In the genomic region with DNA sequence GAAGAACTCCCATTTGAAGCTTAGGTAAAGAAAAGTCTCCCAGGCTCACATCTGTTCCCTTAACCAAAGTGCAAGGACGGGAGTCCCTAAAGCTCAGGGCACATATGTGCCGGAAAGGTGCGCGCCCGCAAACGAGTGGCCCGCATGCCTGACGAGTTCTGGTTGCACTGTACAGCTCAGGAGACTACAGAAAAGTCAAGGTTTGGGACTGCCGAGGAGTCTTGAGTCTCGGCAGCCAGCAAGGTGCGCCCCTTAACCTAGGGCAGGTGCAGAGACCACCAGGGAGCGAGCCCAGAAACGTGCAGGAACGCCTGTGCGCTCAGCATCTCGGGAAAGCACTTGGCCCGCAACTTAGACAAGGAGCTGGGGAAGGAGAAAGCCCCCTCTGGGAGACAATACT, we compare ENCODE assay signal across 10 mouse cellular contexts. TPM values are rescaled to one million over a fixed set of nuclear protein-coding genes. Genes with fewer than 3 reads are reported as not detected.
A peak's percentile ranks its signal among the peaks of the same experiment; 100 is the strongest.
DNase-seq lines count a peak whose midpoint lies in the region; ATAC-seq and TF ChIP-seq lines count a peak whose summit lies in the region.
"Had no signal": no experiment of that assay in that cellular context is flagged by ENCODE, and none has a peak within 500 bp of the region (broad histone marks: within the 10 kb centered on the region; RNA-seq: fewer than 3 reads in every experiment).

No protein-coding gene starts in this region.

- TF ChIP-seq CTCF in liver, postnatal 0 days (IDR thresholded peaks at IDR 0.05; ENCODE audit: low read depth) = no peak

- peak; percentile 32 for DNase-seq in forebrain, embryonic 10.5 days (ENCODE audit: extremely low spot score, low spot score)
- no peak for DNase-seq in liver, postnatal 0 days
- DNase-seq in embryonic facial prominence, embryonic 14.5 days (ENCODE audit: low spot score) = no peak
- peak; percentile 20 for DNase-seq in naive thymus-derived CD4-positive, alpha-beta T cell, adult 2 months (ENCODE audit: low read depth)
- no peak for DNase-seq in testis, postnatal 14 days (ENCODE audit: low spot score)
- DNase-seq in thymus, postnatal 0 days (ENCODE audit: low spot score) = no peak

- 4% methylated on average over 17 of the region's 17 CpGs for WGBS in forebrain, embryonic 10.5 days
- WGBS in forebrain, embryonic 15.5 days = 6% methylated on average over 17 of the region's 17 CpGs
- whole genome bisulfite sequencing in liver, embryonic 12.5 days (ENCODE audit: insufficient replicate concordance) = 7% methylated on average over 17 of the region's 17 CpGs
- 8% methylated on average over 17 of the region's 17 CpGs for WGBS in liver, postnatal 0 days (ENCODE audit: insufficient replicate concordance)
- WGBS in embryonic facial prominence, embryonic 14.5 days = 15% methylated on average over 17 of the region's 17 CpGs

- no peak overlapping the region for H3K4me2 ChIP-seq in forebrain, embryonic 15.5 days (replicated peaks)
- H3K4me2 ChIP-seq in liver, embryonic 12.5 days = peak overlapping the region; percentile 53; the same call in 1 of the 2 replicates
- no peak overlapping the region for H3K4me2 ChIP-seq in liver, postnatal 0 days (ENCODE audit: low read depth, low read length)
- peak overlapping the region; percentile 63 for H3K4me2 ChIP-seq in embryonic facial prominence, embryonic 14.5 days (ENCODE audit: low read depth, low read length)

- no peak for TF ChIP-seq EP300 in liver, postnatal 0 days (IDR thresholded peaks at IDR 0.05; ENCODE audit: low read depth)

- H3K9me3 ChIP-seq in forebrain, embryonic 10.5 days = peaks cover 8% of the 10 kb centered on the region
- H3K9me3 ChIP-seq in forebrain, embryonic 15.5 days = no peaks in the 10 kb centered on the region
- peaks cover 3% of the 10 kb centered on the region; the same call in 1 of the 2 replicates for H3K9me3 ChIP-seq in liver, embryonic 12.5 days (replicated peaks)
- peaks cover 5% of the 10 kb centered on the region for H3K9me3 ChIP-seq in liver, postnatal 0 days (ENCODE audit: low read length)
- H3K9me3 ChIP-seq in embryonic facial prominence, embryonic 14.5 days (ENCODE audit: control insufficient read depth, low read length) = peaks cover 3% of the 10 kb centered on the region

- H3K4me3 ChIP-seq in forebrain, embryonic 10.5 days = peak overlapping the region; percentile 48
- no peak overlapping the region for H3K4me3 ChIP-seq in forebrain, embryonic 15.5 days
- H3K4me3 ChIP-seq in liver, embryonic 12.5 days = 0 out of 2 replicates have a peak overlapping the region, but pooled peaks have one; percentile 10
- no peak overlapping the region for H3K4me3 ChIP-seq in liver, postnatal 0 days (ENCODE audit: low read depth, low read length)
- no peak overlapping the region for H3K4me3 ChIP-seq in embryonic facial prominence, embryonic 14.5 days (ENCODE audit: low read depth, low read length)

- peaks cover 83% of the 10 kb centered on the region for H3K27me3 ChIP-seq in forebrain, embryonic 10.5 days (ENCODE audit: poor library complexity, severe bottlenecking)
- H3K27me3 ChIP-seq in forebrain, embryonic 15.5 days = peaks cover 58% of the 10 kb centered on the region
- peaks cover 82% of the 10 kb centered on the region for H3K27me3 ChIP-seq in liver, embryonic 12.5 days (replicated peaks)
- H3K27me3 ChIP-seq in liver, postnatal 0 days (ENCODE audit: insufficient read depth, low read length) = peaks cover 66% of the 10 kb centered on the region
- H3K27me3 ChIP-seq in embryonic facial prominence, embryonic 14.5 days (replicated peaks; ENCODE audit: control insufficient read depth, insufficient read depth, low read length) = peaks cover 65% of the 10 kb centered on the region

- peaks cover 67% of the 10 kb centered on the region for H3K4me1 ChIP-seq in forebrain, embryonic 10.5 days
- peaks cover 47% of the 10 kb centered on the region for H3K4me1 ChIP-seq in forebrain, embryonic 15.5 days
- H3K4me1 ChIP-seq in liver, embryonic 12.5 days = peaks cover 25% of the 10 kb centered on the region
- peaks cover 28% of the 10 kb centered on the region for H3K4me1 ChIP-seq in liver, postnatal 0 days (ENCODE audit: insufficient read depth)
- H3K4me1 ChIP-seq in embryonic facial prominence, embryonic 14.5 days (ENCODE audit: control insufficient read depth, insufficient read depth, low read length) = peaks cover 35% of the 10 kb centered on the region

- H3K36me3 ChIP-seq in forebrain, embryonic 10.5 days (replicated peaks) = no peaks in the 10 kb centered on the region
- no peaks in the 10 kb centered on the region for H3K36me3 ChIP-seq in forebrain, embryonic 15.5 days
- no peaks in the 10 kb centered on the region for H3K36me3 ChIP-seq in liver, embryonic 12.5 days
- H3K36me3 ChIP-seq in liver, postnatal 0 days (replicated peaks; ENCODE audit: insufficient read depth, low read length) = no peaks in the 10 kb centered on the region
- H3K36me3 ChIP-seq in embryonic facial prominence, embryonic 14.5 days (ENCODE audit: control insufficient read depth, insufficient read depth, low read length) = no peaks in the 10 kb centered on the region

- peak overlapping the region; percentile 77 for H3K27ac ChIP-seq in forebrain, embryonic 10.5 days
- H3K27ac ChIP-seq in forebrain, embryonic 15.5 days (replicated peaks) = no peak overlapping the region
- no peak overlapping the region for H3K27ac ChIP-seq in liver, embryonic 12.5 days
- H3K27ac ChIP-seq in liver, postnatal 0 days (ENCODE audit: low read depth) = no peak overlapping the region
- no peak overlapping the region for H3K27ac ChIP-seq in embryonic facial prominence, embryonic 14.5 days (replicated peaks; ENCODE audit: low read depth, low read length)
- H3K27ac ChIP-seq: macrophage had no signal

- no peak overlapping the region for H3K9ac ChIP-seq in forebrain, embryonic 15.5 days (replicated peaks)
- no peak overlapping the region for H3K9ac ChIP-seq in liver, embryonic 12.5 days
- no peak overlapping the region for H3K9ac ChIP-seq in liver, postnatal 0 days (replicated peaks)
- H3K9ac ChIP-seq in embryonic facial prominence, embryonic 14.5 days (ENCODE audit: low read depth, low read length) = no peak overlapping the region

- no peak for ATAC-seq in forebrain, embryonic 15.5 days (replicated peaks)
- ATAC-seq in liver, embryonic 12.5 days = no peak
- ATAC-seq in liver, postnatal 0 days = no peak
- no peak for ATAC-seq in embryonic facial prominence, embryonic 14.5 days (ENCODE audit: low read depth)

RNA-seq across cellular contexts. Expression of gene 1700067P10Rik, which starts 7.2 kb away (rescaled TPM):
- polyA plus RNA-seq in forebrain, embryonic 10.5 days (2016; fragmentation: Nextera tagmentation; extraction: Ambion mirVana) = not detected in 2 replicates
- polyA plus RNA-seq in forebrain, embryonic 15.5 days (2015; fragmentation: Nextera tagmentation; extraction: Ambion mirVana) = not detected in 2 replicates
- not detected in 2 replicates for polyA plus RNA-seq in liver, embryonic 12.5 days (2016; fragmentation: Nextera tagmentation; extraction: Ambion mirVana)
- polyA plus RNA-seq in liver, postnatal 0 days (2015; fragmentation: Nextera tagmentation; extraction: Ambion mirVana) = not detected in 2 replicates
- not detected in 2 replicates for polyA plus RNA-seq in embryonic facial prominence, embryonic 14.5 days (2014; fragmentation: Nextera tagmentation; extraction: Ambion mirVana)
- not detected in 2 replicates for polyA plus RNA-seq in thymus, postnatal 0 days (2015; fragmentation: Nextera tagmentation; extraction: Ambion mirVana)
- polyA plus RNA-seq: C2C12, macrophage had no signal

RNA-seq across cellular contexts. Expression of gene 9830107B12Rik, which starts 49.7 kb away (rescaled TPM):
- polyA plus RNA-seq in forebrain, embryonic 10.5 days (2016; fragmentation: Nextera tagmentation; extraction: Ambion mirVana) = not detected in 2 replicates
- not detected in 2 replicates for polyA plus RNA-seq in forebrain, embryonic 15.5 days (2015; fragmentation: Nextera tagmentation; extraction: Ambion mirVana)
- polyA plus RNA-seq in liver, embryonic 12.5 days (2016; fragmentation: Nextera tagmentation; extraction: Ambion mirVana) = 0.11 TPM in 1 of 2 replicates, not detected in the other
- polyA plus RNA-seq in liver, postnatal 0 days (2015; fragmentation: Nextera tagmentation; extraction: Ambion mirVana) = 1.1 and 1.4 TPM in 2 replicates
- polyA plus RNA-seq in embryonic facial prominence, embryonic 14.5 days (2014; fragmentation: Nextera tagmentation; extraction: Ambion mirVana) = not detected in 2 replicates
- not detected in 2 replicates for polyA plus RNA-seq in thymus, postnatal 0 days (2015; fragmentation: Nextera tagmentation; extraction: Ambion mirVana)
- polyA plus RNA-seq: C2C12 had no signal

RNA-seq across cellular contexts. Expression of gene 1700122O11Rik, which starts 58.2 kb away (rescaled TPM):
- not detected in 2 replicates for polyA plus RNA-seq in forebrain, embryonic 10.5 days (2016; fragmentation: Nextera tagmentation; extraction: Ambion mirVana)
- polyA plus RNA-seq in forebrain, embryonic 15.5 days (2015; fragmentation: Nextera tagmentation; extraction: Ambion mirVana) = not detected in 2 replicates
- polyA plus RNA-seq in liver, embryonic 12.5 days (2016; fragmentation: Nextera tagmentation; extraction: Ambion mirVana) = not detected in 2 replicates
- not detected in 2 replicates for polyA plus RNA-seq in liver, postnatal 0 days (2015; fragmentation: Nextera tagmentation; extraction: Ambion mirVana)
- polyA plus RNA-seq in embryonic facial prominence, embryonic 14.5 days (2014; fragmentation: Nextera tagmentation; extraction: Ambion mirVana) = not detected in 2 replicates
- polyA plus RNA-seq in thymus, postnatal 0 days (2015; fragmentation: Nextera tagmentation; extraction: Ambion mirVana) = not detected in 2 replicates
- polyA plus RNA-seq: C2C12, macrophage had no signal

Comparison
In these comparisons a context has a peak if more than half of its experiments do, and no peak if none do; other contexts are left out.
1. H3K4me3 ChIP-seq: peak in forebrain, embryonic 10.5 days (single experiment) and liver, embryonic 12.5 days (single experiment); none in forebrain, embryonic 15.5 days (single experiment), liver, postnatal 0 days (single experiment) and embryonic facial prominence, embryonic 14.5 days (single experiment).
2. H3K4me2 ChIP-seq: peak in liver, embryonic 12.5 days (single experiment) and embryonic facial prominence, embryonic 14.5 days (single experiment); none in forebrain, embryonic 15.5 days (single experiment) and liver, postnatal 0 days (single experiment).
3. DNase-seq: peak in forebrain, embryonic 10.5 days (single experiment) and naive thymus-derived CD4-positive, alpha-beta T cell, adult 2 months (single experiment); none in liver, postnatal 0 days (single experiment), embryonic facial prominence, embryonic 14.5 days (single experiment), testis, postnatal 14 days (single experiment) and thymus, postnatal 0 days (single experiment).